Mouse (Mus musculus) leukemia stem cell, adult 10-12 weeks (primary cell): Measurements from ENCODE around the gene Vmn1r155. TPM values are rescaled to one million over a fixed set of nuclear protein-coding genes. Genes with fewer than 3 reads are reported as not detected.

Experiments
- polyA plus RNA-seq: library from polyadenylated mRNA; stranded (reverse); fragments of >175 nt; gene quantifications from 2 replicates; pipeline ENCODE4 v1.2.3, GENCODE M21; 2012; ENCODE audit warnings: low replicate concordance

The Vmn1r155 gene
- not detected in 2 replicates for polyA plus RNA-seq

GRCm38 (mm10) chr7:22657718-22658117 lies at the start of gene Vmn1r155:
Gene Vmn1r155, plus strand, starts transcription at chr7:22658018.

GRCm38 (mm10) chr7:22692217-22692616 lies 34.4 kb downstream of the Vmn1r155 start, which contains the start of gene Gm8693:
Gene Gm8693, minus strand, starts transcription at chr7:22692317.

Other genes with a start within 250 kb of the Vmn1r155 start
- not detected in 2 replicates for gene Vmn1r148, start 244.4 kb upstream of the Vmn1r155 start, polyA plus RNA-seq
- not detected in 2 replicates for gene Vmn1r149, start 219.8 kb upstream of the Vmn1r155 start, polyA plus RNA-seq
- not detected in 2 replicates for gene Gm10665, start 193.9 kb upstream of the Vmn1r155 start, polyA plus RNA-seq
- gene Vmn1r151, start 158.3 kb upstream of the Vmn1r155 start, polyA plus RNA-seq: not detected in 2 replicates
- gene Vmn1r152, start 135.1 kb upstream of the Vmn1r155 start, polyA plus RNA-seq: not detected in 2 replicates
- gene Gm8677, start 123.1 kb upstream of the Vmn1r155 start, polyA plus RNA-seq: not detected in 2 replicates
- not detected in 2 replicates for gene Gm4201, start 92.7 kb upstream of the Vmn1r155 start, polyA plus RNA-seq
- gene Gm4565, start 69.9 kb upstream of the Vmn1r155 start, polyA plus RNA-seq: not detected in 2 replicates
- not detected in 2 replicates for gene Gm8693, start 34.3 kb downstream of the Vmn1r155 start, polyA plus RNA-seq
- not detected in 2 replicates for gene Gm4567, start 61.7 kb downstream of the Vmn1r155 start, polyA plus RNA-seq
- not detected in 2 replicates for gene Vmn1r157, start 103.7 kb downstream of the Vmn1r155 start, polyA plus RNA-seq
- gene Vmn1r158, start 132.8 kb downstream of the Vmn1r155 start, polyA plus RNA-seq: not detected in 2 replicates
- gene Vmn1r159, start 185.6 kb downstream of the Vmn1r155 start, polyA plus RNA-seq: not detected in 2 replicates
- not detected in 2 replicates for gene Vmn1r160, start 213.2 kb downstream of the Vmn1r155 start, polyA plus RNA-seq